Mouse (Mus musculus) bone marrow macrophage, adult 2 months (primary cell): ENCODE data around the gene Igsf9. TPM values are rescaled to one million over a fixed set of nuclear protein-coding genes. Genes with fewer than 3 reads are reported as not detected.

Experiments
- H3K27ac ChIP-seq: 2 replicates; pipeline ENCODE4 v1.5.1; 2012; ENCODE audit warnings: low read depth, low read length; ENCODE audit not compliant: insufficient read depth
- H3K4me1 ChIP-seq: 2 replicates; pipeline ENCODE4 v1.6.1; 2012; ENCODE audit warnings: low read length; ENCODE audit not compliant: control insufficient read depth, insufficient read depth
- H3K4me3 ChIP-seq: 2 replicates; pipeline ENCODE4 v1.5.1; 2012; ENCODE audit warnings: mild to moderate bottlenecking, low read length, moderate library complexity; ENCODE audit not compliant: insufficient read depth
- CTCF ChIP-seq: IDR thresholded peaks from 2 replicates; pipeline ENCODE4 v1.5.1; 2012; ENCODE audit warnings: low read depth, mild to moderate bottlenecking, low read length, moderate library complexity
- POLR2A ChIP-seq: IDR thresholded peaks from 2 replicates; pipeline ENCODE4 v1.6.1; 2012; ENCODE audit warnings: mild to moderate bottlenecking, low read depth, low read length, borderline replicate concordance
- polyA plus RNA-seq: library from polyadenylated mRNA; stranded (reverse); fragments of >200 nt; gene quantifications from 2 replicates; pipeline ENCODE4 v1.2.4, GENCODE M21; 2012; ENCODE audit not compliant: missing spikeins, insufficient read depth, insufficient read length

The Igsf9 gene
- polyA plus RNA-seq, 1 experiment: 6.3 TPM

- Histone ChIP-seq H3K27ac (no peak overlapping the region), H3K4me3 (no peak overlapping the region), H3K4me1 (peaks cover 3% of the 10 kb centered on the region)
- no peak for TF ChIP-seq POLR2A
Observed at GRCm38 (mm10) chr1:172492047-172492446, 10.5 kb downstream of the Igsf9 start.

GRCm38 (mm10) chr1:172493516-172493915 lies 11.9 kb downstream of the Igsf9 start:
- Histone ChIP-seq H3K4me1 (peaks cover 3% of the 10 kb centered on the region), H3K4me3 (no peak overlapping the region), H3K27ac (no peak overlapping the region)
- TF ChIP-seq POLR2A (no peak), CTCF (no peak)

- H3K4me3 ChIP-seq: no peak overlapping the region
- H3K27ac ChIP-seq: no peak overlapping the region
- TF ChIP-seq POLR2A (no peak), CTCF (no peak)
- 0 out of 2 replicates have a peak, but pooled peaks cover 2% of the 10 kb centered on the region for H3K4me1 ChIP-seq
Observed at GRCm38 (mm10) chr1:172496030-172496429, 14.4 kb downstream of the Igsf9 start.

- no peak overlapping the region for H3K27ac ChIP-seq
- TF ChIP-seq CTCF: no peak
- no peak for TF ChIP-seq POLR2A
- no peak overlapping the region for H3K4me3 ChIP-seq
- peaks cover 7% of the 10 kb centered on the region for H3K4me1 ChIP-seq
Observed at GRCm38 (mm10) chr1:172497428-172497827, 15.8 kb downstream of the Igsf9 start.

- peak within 1 kb of the TSS; percentile 88 for H3K27ac ChIP-seq
- peaks cover 18% of the 10 kb centered on the region for H3K4me1 ChIP-seq
- TF ChIP-seq CTCF (no peak), POLR2A (0 out of 2 replicates have a peak, but pooled peaks have one; percentile 24)
- H3K4me3 ChIP-seq: peak within 1 kb of the TSS; percentile 77
Observed at GRCm38 (mm10) chr1:172499765-172500441, 18.3 kb downstream of the Igsf9 start, which contains the start of gene Tagln2. Tagln2 (plus strand) TSS chr1:172500047.

- Histone ChIP-seq H3K27ac (peak overlapping the region; percentile 88), H3K4me1 (peaks cover 18% of the 10 kb centered on the region), H3K4me3 (peak overlapping the region; percentile 77)
- TF ChIP-seq CTCF (no peak), POLR2A (no peak)
Observed at GRCm38 (mm10) chr1:172500451-172501370, 19.1 kb downstream of the Igsf9 start.

GRCm38 (mm10) chr1:172501371-172502144 lies 20.0 kb downstream of the Igsf9 start:
- peaks cover 18% of the 10 kb centered on the region for H3K4me1 ChIP-seq
- peak overlapping the region; percentile 77 for H3K4me3 ChIP-seq
- H3K27ac ChIP-seq: peak overlapping the region; percentile 74
- TF ChIP-seq POLR2A (no peak), CTCF (no peak)

GRCm38 (mm10) chr1:172502145-172503110 lies 20.8 kb downstream of the Igsf9 start:
- Histone ChIP-seq H3K4me1 (peaks cover 18% of the 10 kb centered on the region), H3K27ac (peak overlapping the region; percentile 42), H3K4me3 (peak overlapping the region; percentile 77)
- no peak for TF ChIP-seq POLR2A
- TF ChIP-seq CTCF: no peak
